Mouse (Mus musculus) layer of hippocampus, postnatal 10 days (tissue): Measurements from ENCODE around the gene Sco1. TPM values are rescaled to one million over a fixed set of nuclear protein-coding genes. Genes with fewer than 3 reads are reported as not detected.
A peak's percentile ranks its signal among the peaks of the same experiment; 100 is the strongest.
"Not testable (repeated sequence)": the region's sequence is repeated elsewhere in the genome, so short reads cannot be mapped to it uniquely, and the experiment has no call there.

Experiments
- DNase-seq, 2 experiments: peaks; one replicate each; pipeline ENCODE4 v3.0.0; 2021; ENCODE audit warnings: low spot score in 2 of 2
- long read RNA-seq: library from polyadenylated mRNA; stranded (forward); transcript quantifications from one replicate; pipeline ENCODE4 v2.0.0, GENCODE M21; 2023
- total RNA-seq, 2 experiments: library from RNA; stranded (reverse); gene quantifications; 2 replicates each; pipeline ENCODE4 v1.2.3; 2021

Sco1 gene
- 10 to 100 TPM in 1 of 2 experiments, 1 to 10 TPM in 1; 9.4 to 10.9 TPM for total RNA-seq
- long read RNA-seq, partial matches to known transcripts = 0 of 7 reads
- long read RNA-seq, other reads (novel, unspliced or antisense) = 3 of 7 reads

- peak; percentile 84 to 89 for DNase-seq
Observed at GRCm38 (mm10) chr11:67052321-67052952, at the start of gene Sco1, which contains the start of gene Adprm. Gene Sco1 (plus strand): TSS chr11:67052670. Gene Adprm (minus strand): TSS chr11:67052594.

GRCm38 (mm10) chr11:67002911-67003310 lies 49.6 kb upstream of the Sco1 start:
- peak in 1 of 2 experiments; percentile 40 for DNase-seq

GRCm38 (mm10) chr11:67007961-67008360 lies 44.5 kb upstream of the Sco1 start:
- DNase-seq = no peak

- no peak for DNase-seq
Observed at GRCm38 (mm10) chr11:67008528-67008927, 43.9 kb upstream of the Sco1 start.

DNA sequence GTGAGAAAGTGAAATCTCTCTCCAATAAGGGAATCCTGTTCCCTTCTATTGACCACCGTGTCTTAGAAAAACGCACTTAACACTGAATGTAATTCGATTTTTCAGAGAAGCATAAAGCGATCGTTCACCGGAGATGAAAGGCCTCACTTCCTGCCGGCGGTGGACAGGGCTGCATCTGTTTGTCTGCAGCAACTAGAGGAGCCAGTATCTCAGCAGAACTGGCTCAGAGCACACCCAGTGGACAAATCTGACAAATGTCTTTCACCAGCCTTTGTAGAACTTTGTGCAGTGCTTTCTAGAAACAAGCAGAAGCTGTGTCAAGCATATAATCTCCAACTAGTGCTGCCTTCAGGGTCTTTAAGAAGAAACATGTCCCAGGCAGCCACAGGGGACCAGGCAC lies 42.0 kb upstream of the Sco1 start:
- DNase-seq = no peak

DNA sequence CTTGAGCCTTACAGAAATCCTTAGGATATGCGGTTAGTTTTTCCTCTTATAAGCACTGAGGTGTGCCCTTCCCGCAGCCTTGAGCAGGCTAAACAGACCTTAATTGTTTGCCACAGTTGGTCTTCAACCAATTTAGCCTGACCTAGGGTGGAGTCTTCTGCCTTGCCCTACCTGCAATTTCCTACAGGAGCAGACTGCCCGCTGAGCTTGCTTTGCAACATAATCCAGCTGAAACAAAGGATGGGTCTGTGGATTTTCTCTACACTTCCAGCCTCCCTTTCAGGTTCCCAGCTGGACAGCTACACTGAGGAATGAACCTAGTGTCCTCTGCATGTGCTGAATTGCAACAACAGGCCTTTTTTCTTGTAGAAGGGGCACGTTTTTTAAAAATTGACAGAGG lies 40.8 kb upstream of the Sco1 start:
- no peak for DNase-seq

- no peak for DNase-seq
Observed at GRCm38 (mm10) chr11:67017801-67018591, 34.5 kb upstream of the Sco1 start.

DNA sequence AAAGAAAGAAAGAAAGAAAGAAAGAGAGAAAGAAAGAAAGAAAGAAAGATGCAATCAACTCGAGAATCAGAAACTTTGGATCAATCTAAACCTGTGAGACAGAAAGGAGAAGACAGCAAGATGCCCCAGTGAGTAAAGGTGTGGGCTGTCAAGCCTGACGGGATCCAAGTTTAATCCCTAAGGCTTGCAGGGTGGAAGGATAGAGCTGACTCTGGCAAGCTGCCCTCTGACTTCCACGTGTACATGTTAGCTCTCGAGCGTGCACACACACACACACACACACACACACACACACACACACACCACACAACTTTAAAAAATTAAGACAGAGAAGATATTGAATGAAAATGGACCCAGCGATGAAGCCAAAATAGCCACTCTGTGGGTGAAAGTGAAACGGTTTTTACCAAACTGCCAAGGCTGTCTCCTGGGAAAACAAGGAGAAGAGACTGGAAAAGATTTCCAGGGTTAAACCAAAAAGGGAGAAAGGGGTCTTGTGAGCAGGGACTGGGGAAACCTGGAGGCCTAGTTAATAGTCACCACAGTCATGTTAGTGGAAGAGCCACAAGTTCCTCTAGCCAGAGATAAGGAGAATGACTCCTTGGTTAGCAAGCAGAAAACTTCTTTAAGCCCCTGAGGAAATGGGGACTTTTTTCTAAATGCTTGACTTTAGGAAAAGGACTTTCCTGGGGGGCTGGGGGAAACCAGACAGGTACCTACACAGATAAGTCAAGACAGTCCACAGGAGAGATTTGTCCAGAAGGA lies 32.6 kb upstream of the Sco1 start:
- no peak for DNase-seq

DNA sequence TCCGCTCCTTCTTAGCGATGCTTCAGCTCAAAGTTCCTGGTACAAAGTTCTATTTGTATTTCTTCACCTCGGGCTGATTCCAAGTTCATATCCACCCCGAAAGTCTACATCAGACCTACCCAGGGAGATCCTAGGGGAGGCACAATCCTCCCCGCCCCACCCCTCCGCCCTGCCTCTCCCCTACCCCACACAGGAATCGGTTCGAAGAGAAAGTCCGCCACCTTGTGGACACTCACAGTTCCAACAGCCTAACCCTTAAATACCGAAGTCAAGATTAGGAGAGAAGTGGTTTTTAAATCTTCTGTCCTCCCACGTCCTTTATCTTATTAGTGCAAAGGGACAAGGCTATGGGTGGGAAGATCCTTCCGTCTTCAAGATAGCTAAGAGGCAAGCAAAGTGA lies 31.5 kb upstream of the Sco1 start:
- peak; percentile 76 to 81 for DNase-seq

DNA sequence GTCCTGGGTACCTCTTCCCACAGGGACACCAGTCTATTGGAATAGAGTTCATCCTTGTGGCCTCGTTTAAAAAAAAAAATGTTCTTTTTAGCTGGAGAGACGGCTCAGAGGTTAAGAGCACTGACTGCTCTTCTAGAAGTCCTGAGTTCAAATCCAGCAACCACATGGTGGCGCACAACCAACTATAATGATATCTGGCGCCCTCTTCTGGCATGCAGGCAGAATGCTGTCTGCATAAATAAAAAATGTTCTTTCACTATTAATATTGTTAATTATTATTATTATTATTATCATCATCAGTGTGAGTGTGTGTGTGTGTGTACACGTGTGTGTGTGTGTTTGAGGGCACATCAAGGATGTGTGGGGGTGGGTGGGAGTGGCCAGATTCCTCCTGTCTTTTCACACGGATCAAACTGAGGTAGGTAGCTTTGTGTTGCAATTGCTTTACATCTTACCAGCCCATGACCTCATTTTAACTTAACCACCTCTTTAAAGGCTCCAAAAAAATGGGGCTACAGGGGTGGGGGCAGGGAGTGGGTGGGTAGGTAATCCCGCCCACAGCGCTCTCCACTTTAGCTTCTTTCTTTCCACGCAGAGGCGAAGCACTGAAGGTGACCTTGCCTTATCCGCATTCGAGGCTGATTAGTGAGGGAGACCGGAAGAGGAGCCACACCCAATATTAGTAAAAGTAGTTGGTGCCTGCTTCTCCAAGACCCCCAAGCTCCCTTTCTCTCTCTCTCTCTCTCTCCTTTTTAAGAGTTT lies 29.9 kb upstream of the Sco1 start:
- DNase-seq = no peak

- DNase-seq = not testable (repeated sequence)
Observed at GRCm38 (mm10) chr11:67023191-67023590, 29.3 kb upstream of the Sco1 start.

DNA sequence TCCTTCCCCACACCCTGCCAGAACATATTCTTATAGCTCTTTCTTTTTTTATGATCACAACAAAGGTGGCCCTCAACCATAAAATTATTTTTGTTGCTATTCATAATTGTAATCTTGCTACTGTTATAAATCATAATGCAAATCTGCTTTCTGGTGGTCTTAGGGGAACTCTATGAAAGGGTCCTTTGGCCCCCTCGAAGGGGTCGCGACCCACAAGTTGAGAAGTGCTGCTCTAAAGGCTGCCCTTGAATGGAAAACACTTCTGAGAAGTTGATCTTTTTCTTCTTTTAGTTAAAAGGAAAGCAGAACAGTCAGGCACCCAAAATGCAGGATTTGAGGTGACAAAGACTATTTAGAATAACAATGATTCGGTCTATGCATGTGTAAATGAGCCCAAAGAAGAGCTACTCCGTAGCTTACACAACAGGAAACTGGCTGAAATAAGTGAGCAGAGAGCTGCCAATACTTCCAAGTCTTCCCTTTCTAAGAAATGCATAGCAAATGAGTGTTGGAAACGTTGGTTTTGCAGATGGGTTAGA lies 28.6 kb upstream of the Sco1 start:
- no peak for DNase-seq

- DNase-seq = peak; percentile 77 to 87
Observed at GRCm38 (mm10) chr11:67024867-67025477, 27.5 kb upstream of the Sco1 start, which contains the start of gene Tmem220. Gene Tmem220 (plus strand): TSS chr11:67025154.

GRCm38 (mm10) chr11:67030904-67031602 lies 21.4 kb upstream of the Sco1 start:
- DNase-seq = no peak

GRCm38 (mm10) chr11:67031603-67031915 lies 20.9 kb upstream of the Sco1 start:
- no peak for DNase-seq

DNA sequence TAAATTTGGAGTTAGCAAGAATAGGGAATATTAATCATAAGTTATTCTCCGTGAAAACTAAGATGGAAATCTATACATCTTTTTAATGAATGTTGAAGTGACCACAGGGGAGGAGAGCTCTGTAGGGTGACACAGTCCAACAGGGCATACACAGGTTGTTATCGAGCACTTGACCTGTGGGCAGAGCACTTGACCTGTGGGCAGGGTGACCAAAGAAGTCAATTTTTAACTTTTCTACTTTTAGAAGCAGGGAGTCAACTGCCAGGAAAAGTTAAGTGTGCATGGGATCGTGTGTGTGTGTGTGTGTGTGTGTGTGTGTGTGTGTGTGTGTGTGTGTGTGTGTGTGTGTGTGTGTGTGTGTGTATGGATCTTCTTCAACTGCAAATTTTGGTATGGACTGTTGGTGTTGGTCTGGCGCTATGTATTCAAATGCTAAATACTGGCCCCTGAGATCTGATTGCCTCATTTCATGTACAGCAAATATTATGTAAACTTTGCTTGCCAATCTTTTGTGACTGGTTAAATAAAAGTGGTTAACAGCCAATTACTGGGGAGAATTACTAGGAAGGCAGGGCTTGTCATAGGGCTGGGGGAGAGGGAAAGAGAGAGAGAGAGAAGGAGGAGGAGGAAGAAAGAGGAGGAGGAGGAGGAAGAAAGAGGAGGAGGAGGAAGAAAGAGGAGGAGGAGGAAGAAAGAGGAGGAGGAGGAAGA lies 17.5 kb upstream of the Sco1 start:
- no peak for DNase-seq

- no peak for DNase-seq
Observed at GRCm38 (mm10) chr11:67036229-67036628, 16.2 kb upstream of the Sco1 start.

- no peak for DNase-seq
Observed at GRCm38 (mm10) chr11:67036892-67037291, 15.6 kb upstream of the Sco1 start.

DNA sequence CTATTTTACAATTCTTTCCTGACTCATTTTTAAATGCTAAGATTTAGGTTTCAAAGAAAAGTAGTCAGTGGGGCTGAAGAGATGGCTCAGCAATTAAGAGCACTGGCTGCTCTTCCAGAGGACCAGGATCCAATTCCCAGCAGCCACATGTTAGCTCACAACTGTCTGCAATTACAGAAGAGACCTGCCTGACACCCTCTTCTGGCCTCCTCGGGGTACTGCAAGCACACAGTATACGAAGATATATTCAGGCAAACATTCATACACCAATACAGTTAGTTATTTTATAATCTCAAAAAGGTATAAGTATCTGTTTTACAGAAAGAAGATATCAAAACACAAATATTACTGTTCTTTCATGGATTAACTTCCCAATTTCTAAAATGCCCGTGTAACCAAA lies 12.7 kb upstream of the Sco1 start:
- DNase-seq = no peak
